Mouse (Mus musculus): ENCODE measurements around the gene Gm9573. TPM values are rescaled to one million over a fixed set of nuclear protein-coding genes. Genes with fewer than 3 reads are reported as not detected.

Gene Gm9573
- polyA plus RNA-seq, 1 experiment: not detected

DNA sequence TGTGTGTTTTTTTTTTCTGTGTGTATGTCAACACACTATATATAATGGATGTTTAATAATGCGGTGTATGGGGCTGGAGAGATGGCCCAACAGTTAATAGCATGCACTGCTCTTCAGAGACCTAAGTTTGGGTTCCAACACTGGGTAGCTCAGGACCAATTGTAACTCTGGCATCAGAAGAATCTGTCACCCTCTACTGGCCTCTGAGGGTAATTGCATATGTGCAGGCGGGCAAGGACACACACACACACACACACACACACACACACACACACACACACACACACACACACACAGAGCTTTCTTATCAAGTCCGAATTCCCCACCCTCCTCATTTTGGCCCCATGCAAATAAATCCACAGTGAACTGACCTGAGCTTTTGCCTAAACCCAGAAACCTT lies 8.8 kb upstream of the Gm9573 start:
- no peak for TF ChIP-seq GATA1 (IDR thresholded peaks at IDR 0.05; ENCODE audit: low read length)

DNA sequence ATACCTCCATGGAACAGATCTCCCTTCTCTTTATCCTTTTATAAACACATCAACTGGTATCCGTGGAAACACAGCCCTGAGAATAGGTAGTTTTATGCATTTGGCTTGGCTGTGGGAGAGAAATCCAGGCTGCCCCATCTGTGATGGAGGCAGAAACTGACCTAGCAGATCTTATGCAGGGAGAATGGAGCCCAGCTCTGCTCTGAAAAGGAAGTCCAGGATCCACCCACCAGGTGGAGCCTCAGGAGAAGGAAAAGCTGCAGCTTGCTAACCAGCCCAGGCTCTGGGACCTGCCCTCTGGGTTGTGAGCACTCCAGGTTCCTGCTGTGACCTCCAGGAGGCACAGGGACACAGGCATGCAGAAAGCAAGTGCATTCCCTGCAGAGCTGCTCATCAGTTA lies 7.6 kb upstream of the Gm9573 start:
- TF ChIP-seq GATA1 (IDR thresholded peaks at IDR 0.05; ENCODE audit: low read length): no peak

DNA sequence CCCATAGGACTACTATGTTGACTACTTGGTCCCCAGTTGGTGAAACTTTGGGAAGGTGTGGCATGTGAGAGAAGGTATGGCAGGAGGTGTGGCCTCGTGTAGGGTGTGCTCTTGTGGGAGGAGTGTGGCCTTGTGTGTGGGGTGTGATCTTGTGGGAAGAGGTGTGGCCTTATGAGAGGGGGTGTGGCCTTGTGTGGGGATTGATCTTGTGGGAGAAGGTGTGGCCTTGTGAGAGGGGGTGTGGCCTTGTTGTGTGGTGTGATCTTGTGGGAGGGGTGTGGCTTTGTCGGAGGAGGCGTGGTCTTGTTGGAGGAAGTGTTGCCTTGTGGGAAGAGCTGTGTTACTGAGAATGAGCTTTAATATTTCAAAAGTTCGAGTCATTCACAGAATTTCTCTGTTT lies 9.3 kb downstream of the Gm9573 start:
- TF ChIP-seq GATA1 (IDR thresholded peaks at IDR 0.05; ENCODE audit: low read length): no peak

DNA sequence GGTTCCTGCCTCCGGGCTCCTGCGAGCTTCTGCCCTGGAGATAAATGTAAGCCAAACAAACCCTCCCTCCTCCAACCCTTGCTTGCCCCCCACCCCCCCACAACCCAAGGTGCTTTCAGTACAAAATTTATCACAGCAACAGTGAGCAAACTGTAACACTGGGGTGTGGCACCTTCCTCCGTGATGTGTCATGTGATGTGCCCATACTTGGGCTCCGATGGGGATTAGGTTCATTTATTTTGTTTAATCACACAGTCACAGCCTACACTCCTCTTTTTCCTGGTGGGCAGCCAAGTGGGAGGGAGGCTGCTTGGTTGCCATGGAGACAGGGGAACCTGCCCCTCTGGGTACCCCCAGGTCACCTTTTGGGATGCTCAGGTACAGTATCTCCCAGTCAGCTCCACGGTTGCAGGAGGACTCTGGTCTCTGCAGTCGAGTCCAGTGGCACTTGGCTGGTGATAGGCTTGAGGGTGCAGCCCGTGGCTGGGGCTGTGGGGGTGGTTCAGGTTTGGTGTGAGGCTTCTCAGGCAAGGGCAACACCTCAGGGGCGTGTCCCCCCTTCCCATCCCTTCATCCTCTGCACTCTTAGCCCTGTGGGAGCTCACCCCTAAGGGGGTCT lies 24.6 kb downstream of the Gm9573 start:
- TF ChIP-seq GATA1 (IDR thresholded peaks at IDR 0.05; ENCODE audit: low read length): no peak

DNA sequence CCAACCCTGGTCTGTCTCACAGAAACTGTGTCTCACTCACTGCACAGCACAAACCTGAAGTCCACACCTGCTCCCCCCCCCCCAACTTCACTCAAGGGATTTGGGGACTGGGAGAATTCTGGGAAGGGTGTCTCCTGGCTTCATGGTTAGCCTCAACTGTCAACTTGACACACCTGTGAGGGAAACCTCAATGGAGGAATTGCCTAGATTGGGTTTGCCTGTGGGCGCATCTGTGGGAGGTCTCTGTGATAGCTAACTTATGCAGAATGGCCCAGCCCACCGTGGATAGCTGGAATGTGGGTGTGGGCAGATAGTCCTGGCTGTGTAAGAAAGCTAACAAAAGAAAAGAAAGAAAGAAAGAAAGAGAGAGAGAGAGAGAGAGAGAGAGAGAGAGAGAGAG lies 25.2 kb downstream of the Gm9573 start, which contains the start of gene Sfta2:
Sfta2 (plus strand) TSS at position 301 of the 400 bp plus-strand sequence.
- no peak for TF ChIP-seq GATA1 (IDR thresholded peaks at IDR 0.05; ENCODE audit: low read length)

DNA sequence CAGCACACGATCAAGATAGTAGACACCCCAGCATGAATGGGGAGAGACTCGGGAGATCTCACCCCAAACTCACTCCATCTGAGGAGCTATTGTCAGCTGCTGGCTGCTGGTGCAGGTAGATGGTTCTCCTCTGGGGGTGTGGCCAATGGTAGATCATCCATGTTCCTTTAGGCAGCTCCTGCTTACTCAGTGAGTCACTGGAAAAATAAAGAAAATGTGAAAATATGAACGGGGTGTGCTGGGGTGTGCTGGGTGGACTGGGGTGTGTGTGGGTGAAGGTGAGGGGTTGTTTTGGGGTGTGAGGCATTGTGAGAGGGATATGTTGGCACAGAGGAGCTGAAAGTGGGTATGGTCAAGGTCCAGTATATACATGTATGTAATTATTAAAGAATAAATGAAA lies 29.0 kb downstream of the Gm9573 start:
- no peak for TF ChIP-seq GATA1 (IDR thresholded peaks at IDR 0.05; ENCODE audit: low read length)

DNA sequence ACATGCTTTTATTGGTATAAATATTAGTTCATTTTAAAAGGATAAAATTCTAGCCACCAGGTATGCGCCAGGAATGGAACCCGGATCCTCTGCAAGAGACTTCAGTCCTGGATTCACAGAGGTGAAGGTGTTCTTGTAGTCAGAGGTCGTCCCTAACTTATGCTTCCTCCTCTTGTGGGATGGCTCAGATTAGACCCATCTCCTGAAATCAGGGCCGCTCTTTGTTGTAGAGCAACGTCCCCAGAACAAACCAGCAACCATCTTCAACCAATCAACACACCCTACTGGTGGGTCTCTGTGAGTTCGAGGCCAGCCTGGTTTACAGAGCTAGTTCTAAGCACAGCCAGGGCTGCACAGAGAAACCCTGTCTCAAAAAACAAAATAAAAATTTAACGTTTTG lies 32.0 kb downstream of the Gm9573 start:
- TF ChIP-seq GATA1 (IDR thresholded peaks at IDR 0.05; ENCODE audit: low read length): no peak

DNA sequence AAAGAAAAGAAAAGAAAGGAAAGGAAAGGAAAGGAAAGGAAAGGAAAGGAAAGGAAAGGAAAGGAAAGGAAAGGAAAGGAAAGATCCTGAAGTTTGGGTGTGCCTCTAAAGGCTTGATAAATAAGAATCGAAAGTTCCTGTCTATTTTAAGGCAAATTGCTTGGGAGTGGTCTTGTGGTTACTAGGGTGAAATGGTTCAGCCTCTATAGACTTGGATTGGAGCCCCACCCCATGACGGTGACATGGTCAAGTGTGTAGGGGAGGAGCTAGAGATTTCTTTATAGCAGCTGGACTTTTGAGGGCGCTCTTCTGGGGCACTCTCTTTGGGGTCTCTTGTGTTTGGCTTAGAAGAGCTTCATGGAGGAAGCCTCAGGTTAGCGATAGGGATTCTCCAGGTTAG lies 32.7 kb downstream of the Gm9573 start:
- TF ChIP-seq GATA1 (IDR thresholded peaks at IDR 0.05; ENCODE audit: low read length): no peak

DNA sequence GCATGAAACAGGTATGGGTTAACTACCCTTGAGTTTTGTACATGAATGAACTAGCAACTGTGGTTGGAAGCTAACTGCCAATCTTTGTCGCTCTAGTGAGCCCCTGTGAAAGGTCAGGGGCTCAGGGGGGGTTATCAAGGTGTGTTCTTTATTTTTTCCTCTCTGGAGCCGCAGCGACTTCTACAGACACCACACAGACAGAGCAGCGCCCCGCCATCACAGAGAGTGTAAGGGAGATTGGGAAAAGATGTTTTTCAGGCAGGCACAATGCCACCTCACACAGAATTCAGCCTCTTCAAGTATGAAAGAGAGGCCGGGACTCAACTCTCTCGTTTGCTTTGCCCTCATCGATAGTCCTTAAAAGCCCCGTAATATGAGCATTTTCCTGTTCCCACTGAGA lies 34.3 kb downstream of the Gm9573 start:
- no peak for TF ChIP-seq GATA1 (IDR thresholded peaks at IDR 0.05; ENCODE audit: low read length)

DNA sequence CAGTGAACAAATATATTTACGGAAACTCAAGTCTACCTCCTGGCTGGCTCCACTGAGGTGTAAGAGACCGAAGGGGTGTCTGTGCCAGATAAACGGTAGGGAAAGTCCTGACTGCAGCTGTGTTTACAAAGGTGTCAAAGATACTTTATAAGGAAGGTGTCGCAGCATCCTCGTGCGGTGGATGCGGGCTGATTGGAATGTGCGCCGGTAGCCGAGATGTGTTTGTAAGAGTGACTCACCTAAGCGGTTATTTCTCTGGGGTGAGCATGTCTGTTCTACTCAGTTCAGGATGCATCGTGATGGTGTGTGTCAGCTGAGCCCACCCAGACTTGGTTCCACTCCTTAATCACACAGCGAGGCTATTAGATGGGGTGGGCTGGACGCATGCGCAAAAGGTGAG lies 34.7 kb downstream of the Gm9573 start:
- no peak for TF ChIP-seq GATA1 (IDR thresholded peaks at IDR 0.05; ENCODE audit: low read length)

DNA sequence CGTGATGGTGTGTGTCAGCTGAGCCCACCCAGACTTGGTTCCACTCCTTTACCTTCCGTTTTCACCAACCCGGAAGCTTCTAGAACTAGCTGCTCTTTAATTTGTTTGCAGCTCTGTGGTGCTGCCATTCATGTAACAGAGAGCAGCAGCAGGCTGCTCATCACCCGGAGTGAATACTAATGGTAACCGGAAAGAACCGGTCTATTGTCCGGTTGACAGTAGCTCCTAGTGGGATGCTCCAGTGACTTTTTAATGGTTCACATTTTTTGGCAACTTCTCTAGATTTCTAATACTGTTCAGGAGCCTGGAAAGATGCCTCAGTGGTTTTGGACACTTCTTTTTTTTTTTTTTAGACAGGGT lies 35.2 kb downstream of the Gm9573 start:
- no peak for TF ChIP-seq GATA1 (IDR thresholded peaks at IDR 0.05; ENCODE audit: low read length)

DNA sequence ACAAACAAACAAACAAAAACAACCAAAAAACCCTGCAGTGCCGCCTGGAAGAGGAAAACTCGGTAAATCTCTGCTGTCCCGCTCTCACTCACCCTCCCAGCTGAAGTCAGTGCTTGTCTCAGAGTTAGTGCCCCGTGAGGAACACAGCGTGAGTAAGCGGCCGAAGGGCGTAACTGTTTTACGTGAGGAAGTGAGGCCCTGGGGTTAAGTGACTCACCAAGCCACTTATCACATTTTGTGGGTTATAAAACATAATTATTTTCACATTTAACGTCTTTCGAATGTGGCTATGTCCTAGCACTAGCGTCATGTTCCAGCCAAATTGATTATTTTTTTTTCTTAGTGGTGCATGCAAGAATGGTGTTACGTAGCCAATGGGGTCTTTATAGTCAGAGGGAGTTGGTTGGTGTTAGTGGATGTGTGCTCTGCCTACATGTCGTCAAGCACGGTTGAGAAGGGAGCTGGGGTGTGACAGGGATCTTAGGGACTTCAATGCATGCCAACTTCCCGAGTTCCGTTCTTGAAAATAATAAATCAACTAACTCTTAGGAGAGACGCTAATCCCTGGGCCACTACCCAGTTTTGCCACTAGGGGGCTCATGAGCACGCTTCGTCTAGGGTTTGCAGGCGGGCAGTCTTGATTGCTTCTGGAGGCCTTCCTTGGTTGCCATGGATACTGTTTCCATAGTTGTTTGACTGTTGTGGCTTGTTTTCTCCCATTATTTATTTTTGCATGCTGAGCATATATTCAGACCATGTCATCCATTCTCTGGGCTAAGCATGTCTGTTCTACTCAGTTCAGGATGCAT lies 35.8 kb downstream of the Gm9573 start:
- TF ChIP-seq GATA1 (IDR thresholded peaks at IDR 0.05; ENCODE audit: low read length): no peak

DNA sequence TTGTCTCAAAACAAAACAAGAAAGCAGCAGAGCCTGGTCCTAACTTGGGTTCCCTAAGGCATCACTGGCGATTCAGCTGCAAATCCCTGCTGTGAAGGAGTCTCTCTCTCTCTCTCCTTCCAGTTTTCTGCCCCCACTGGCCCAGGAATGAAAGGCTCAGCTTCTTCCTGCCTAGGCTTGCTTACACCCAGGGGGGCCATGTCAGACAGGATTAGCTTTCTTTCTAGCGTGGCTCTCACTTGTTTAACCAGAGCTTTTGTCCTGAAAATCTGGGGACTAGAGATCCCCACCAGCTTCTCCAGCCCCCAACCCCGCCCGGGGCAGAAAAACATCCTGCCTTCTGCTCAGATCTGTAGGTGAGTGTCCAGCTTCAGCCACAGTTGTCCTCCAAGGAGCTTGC lies 38.0 kb downstream of the Gm9573 start:
- no peak for TF ChIP-seq GATA1 (IDR thresholded peaks at IDR 0.05; ENCODE audit: low read length)

DNA sequence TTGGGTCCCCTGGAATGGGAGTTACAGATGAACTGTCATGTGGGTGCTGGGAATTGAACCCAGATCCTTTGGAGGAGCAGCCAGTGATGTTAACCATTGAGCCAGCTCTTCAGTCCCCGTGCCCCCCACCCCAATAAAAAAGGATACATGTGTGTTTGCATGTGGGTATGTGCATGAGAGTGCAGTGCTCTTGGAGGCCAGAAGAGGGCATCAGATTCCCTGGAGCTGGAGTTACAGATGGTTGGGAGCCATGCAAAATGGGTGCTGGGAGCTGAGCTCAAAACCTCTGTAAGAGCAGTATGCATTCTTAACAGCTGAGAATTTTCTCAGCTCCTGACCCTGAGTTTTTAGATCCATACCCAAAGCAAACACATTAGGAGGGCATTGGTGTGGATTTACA lies 39.1 kb downstream of the Gm9573 start:
- no peak for TF ChIP-seq GATA1 (IDR thresholded peaks at IDR 0.05; ENCODE audit: low read length)

DNA sequence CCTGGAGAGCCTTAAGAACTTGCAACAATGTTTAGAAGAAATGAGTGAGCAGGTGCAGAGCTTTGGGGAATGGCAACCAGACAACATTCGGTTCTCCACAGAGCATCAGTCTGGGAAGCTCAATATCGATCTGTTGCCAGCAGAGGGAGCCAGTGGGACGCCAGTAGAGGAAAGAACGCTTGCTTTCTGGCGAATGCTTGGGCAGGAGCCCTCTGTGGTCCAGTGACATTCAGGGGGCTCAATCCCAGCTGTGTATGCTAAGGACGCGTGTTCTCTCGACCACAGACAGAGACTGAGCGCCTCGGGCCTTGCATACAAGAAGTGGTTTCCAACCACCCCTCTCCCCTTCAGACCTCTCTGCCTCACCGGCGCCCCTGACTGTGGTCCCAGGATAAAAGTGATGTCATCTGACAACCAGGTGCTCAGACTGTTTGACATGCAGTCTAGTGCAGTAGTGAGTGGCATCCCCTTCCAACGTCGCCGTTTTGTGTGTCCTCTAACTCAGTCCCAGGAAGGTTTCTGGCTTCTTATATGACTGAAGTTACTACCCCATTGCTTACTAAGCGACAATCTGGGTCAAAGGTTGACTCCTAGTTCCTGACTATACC lies 42.0 kb downstream of the Gm9573 start:
- no peak for TF ChIP-seq GATA1 (IDR thresholded peaks at IDR 0.05; ENCODE audit: low read length)

DNA sequence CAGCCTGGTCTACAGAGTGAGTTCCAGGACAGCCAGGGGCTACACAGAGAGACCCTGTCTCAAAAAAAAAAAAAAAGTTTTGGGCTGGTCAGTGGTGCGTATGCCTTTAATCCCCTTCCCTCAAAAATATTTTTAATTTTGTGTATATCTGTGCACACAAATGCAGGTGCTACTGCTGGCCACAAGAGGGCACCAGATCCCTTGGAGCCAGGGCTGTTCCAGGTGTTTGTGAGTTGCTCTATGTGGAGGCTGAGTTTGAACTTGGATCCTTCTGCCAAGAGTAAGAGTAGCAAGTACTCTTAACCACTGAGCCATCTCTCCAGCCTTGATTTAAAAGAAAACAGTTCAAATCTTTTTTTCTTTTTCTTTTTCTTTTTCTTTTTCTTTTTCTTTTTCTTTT lies 43.5 kb downstream of the Gm9573 start:
- no peak for TF ChIP-seq GATA1 (IDR thresholded peaks at IDR 0.05; ENCODE audit: low read length)

DNA sequence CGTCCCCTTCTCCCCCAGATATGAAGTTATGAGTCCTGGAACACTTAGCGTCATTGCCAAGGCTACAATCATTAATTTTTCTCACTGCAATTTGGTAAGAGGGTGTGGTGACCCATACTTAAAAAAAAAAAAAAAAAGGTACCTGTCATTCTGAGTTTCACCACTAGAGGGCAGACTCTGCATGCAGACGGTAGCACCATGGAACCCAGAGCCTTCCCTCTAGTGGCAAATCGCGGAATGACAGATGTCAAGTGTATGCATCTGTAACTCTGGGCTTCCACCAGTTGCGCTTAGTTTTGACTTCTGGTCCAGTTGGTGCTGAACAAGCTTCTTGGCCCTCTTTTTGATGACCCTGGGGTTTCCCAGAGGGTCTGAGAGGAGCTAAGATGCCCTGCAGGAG lies 48.2 kb downstream of the Gm9573 start:
- no peak for TF ChIP-seq GATA1 (IDR thresholded peaks at IDR 0.05; ENCODE audit: low read length)

Measured in G1E-ER4 (cell line).